Mouse (Mus musculus) cortical plate, adult 2 months (tissue): ENCODE measurements around the gene C130079G13Rik.

Source experiments
- CTCF ChIP-seq: fragments of 200-500 bp; IDR thresholded peaks from 2 replicates; pipeline ENCODE4 v1.5.1; 2011; ENCODE audit warnings: mild to moderate bottlenecking, control low read depth, low read length; ENCODE audit not compliant: insufficient read depth; ENCODE audit errors: extremely low read depth
- POLR2A ChIP-seq: fragments of 200-500 bp; IDR thresholded peaks from 2 replicates; pipeline ENCODE4 v1.6.1; 2011; ENCODE audit warnings: mild to moderate bottlenecking, low read length, control low read depth; ENCODE audit not compliant: insufficient read depth; ENCODE audit errors: extremely low read depth

- TF ChIP-seq CTCF (no peak), POLR2A (no peak)
Measured at GRCm38 (mm10) chr3:59970891-59971290, 45.9 kb downstream of the C130079G13Rik start.
